Mouse (Mus musculus) lung, adult 2 months (tissue): ENCODE measurements around the gene Tpt1. TPM values are rescaled to one million over a fixed set of nuclear protein-coding genes. Genes with fewer than 3 reads are reported as not detected.

Experiments
- DNase-seq: peaks from one replicate; pipeline ENCODE4 v3.0.0; 2022
- H3K4me1 ChIP-seq: fragments of 200-500 bp; 2 replicates; pipeline ENCODE4 v1.6.1; 2011; ENCODE audit warnings: low read length; ENCODE audit not compliant: control insufficient read depth, insufficient read depth
- H3K4me3 ChIP-seq: fragments of 200-500 bp; replicated peaks from 2 replicates; pipeline ENCODE3; 2011; ENCODE audit warnings: low read depth, mild to moderate bottlenecking, control low read depth, low read length; ENCODE audit errors: extremely low read depth
- CTCF ChIP-seq: fragments of 200-500 bp; IDR thresholded peaks from 2 replicates; pipeline ENCODE4 v1.5.1; 2011; ENCODE audit warnings: mild to moderate bottlenecking, low read length, control low read depth; ENCODE audit not compliant: insufficient read depth
- POLR2A ChIP-seq: fragments of 200-500 bp; IDR thresholded peaks from 2 replicates; pipeline ENCODE4 v1.6.1; 2011; ENCODE audit warnings: low read depth, mild to moderate bottlenecking, control low read depth, low read length, borderline replicate concordance; ENCODE audit errors: extremely low read depth
- WGBS: fragments of 180-500 bp; shearing (Covaris S2); methylation state at CpG from one replicate; pipeline ENCODE4 v1.1.7; 2018; 5-methylcytosine and 5-hydroxymethylcytosine counted together
- polyA plus RNA-seq: library from polyadenylated mRNA; depleted of rRNA; stranded (reverse); fragments of >200 nt; gene quantifications from 2 replicates; pipeline ENCODE4 v1.2.3, GENCODE M21; 2012; rRNA removed

Gene Tpt1
- polyA plus RNA-seq, 1 experiment: 1,159 TPM

DNA sequence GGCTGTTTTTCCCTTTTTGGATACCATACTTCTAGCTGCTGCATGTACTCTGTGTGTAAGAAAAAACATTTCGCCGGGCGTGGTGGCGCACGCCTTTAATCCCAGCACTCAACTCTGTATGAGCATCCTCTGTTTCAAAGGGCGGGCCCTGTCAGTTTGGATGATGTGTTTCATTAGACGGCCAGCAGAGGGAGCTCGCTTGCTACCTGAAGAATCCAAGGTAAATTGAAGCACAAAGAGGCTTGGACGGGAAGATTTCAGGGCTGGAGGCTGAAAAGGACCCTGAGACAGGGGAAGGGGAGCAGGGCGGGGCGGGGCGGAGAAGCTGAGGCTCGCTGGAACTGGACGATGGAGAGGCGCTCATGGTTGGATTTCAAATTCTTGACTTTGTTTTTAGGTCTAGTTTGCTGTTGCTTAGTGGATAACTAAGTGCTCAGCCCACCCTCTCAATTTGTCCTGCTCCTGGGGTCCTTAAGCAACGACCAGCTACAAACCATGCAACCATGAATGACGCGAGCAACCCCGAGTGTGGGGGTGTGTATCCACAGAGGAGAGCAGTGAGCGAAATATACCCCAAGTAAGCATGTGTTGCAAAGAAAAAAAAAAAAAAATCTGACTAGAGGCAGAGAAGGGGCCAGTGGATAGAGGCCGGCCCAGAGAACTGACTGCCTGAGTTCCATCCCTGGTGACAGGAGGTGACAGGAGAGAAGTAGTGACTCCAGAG, 31.6 kb downstream of the Tpt1 start:
- Histone ChIP-seq H3K4me3 (no peak overlapping the region), H3K4me1 (no peaks in the 10 kb centered on the region)
- 12% methylated on average over 21 of the region's 21 CpGs for WGBS
- peak; percentile 61 for TF ChIP-seq CTCF
- TF ChIP-seq POLR2A: no peak
- peak; percentile 73 for DNase-seq

- WGBS: 68% methylated on average over 3 of the region's 3 CpGs
- no peak for DNase-seq
- no peak overlapping the region for H3K4me3 ChIP-seq
- no peaks in the 10 kb centered on the region for H3K4me1 ChIP-seq
- no peak for TF ChIP-seq CTCF
- TF ChIP-seq POLR2A: no peak
These were observed 32.4 kb downstream of the Tpt1 start for GRCm38 (mm10) chr14:75877297-75877696.

DNA sequence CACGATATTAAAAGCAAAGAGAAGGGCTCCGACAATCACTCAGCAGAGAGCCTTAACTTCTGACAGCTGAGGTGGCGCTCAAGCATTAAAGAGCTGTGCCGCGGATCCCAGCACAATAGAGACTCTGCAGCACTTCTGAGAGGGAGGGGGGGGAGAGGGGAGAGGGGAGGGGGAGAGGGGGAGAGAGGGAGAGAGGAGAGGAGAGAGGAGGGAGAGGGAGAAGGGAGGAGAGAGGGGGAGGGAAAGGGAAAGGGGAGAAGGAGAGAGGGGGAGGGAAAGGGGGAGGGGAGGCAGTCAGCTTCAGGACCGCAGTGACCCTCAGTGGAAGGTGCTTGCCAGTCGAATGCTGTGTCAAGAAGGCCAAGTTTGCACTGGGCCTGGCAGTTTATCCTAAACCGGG, 34.1 kb downstream of the Tpt1 start:
- 24% methylated on average over 8 of the region's 8 CpGs for WGBS
- H3K4me3 ChIP-seq: no peak overlapping the region
- no peak for TF ChIP-seq POLR2A
- no peak for TF ChIP-seq CTCF
- H3K4me1 ChIP-seq: no peaks in the 10 kb centered on the region
- DNase-seq: no peak

GRCm38 (mm10) chr14:75881856-75882255, 37.0 kb downstream of the Tpt1 start:
- TF ChIP-seq CTCF (no peak), POLR2A (no peak)
- DNase-seq: no peak
- no peak overlapping the region for H3K4me3 ChIP-seq
- no peaks in the 10 kb centered on the region for H3K4me1 ChIP-seq
- WGBS: 58% methylated on average over 4 of the region's 4 CpGs

GRCm38 (mm10) chr14:75883330-75883729, 38.4 kb downstream of the Tpt1 start:
- no peaks in the 10 kb centered on the region for H3K4me1 ChIP-seq
- no peak overlapping the region for H3K4me3 ChIP-seq
- DNase-seq: no peak
- WGBS: 65% methylated on average over 5 of the region's 5 CpGs
- TF ChIP-seq CTCF: no peak
- no peak for TF ChIP-seq POLR2A

DNA sequence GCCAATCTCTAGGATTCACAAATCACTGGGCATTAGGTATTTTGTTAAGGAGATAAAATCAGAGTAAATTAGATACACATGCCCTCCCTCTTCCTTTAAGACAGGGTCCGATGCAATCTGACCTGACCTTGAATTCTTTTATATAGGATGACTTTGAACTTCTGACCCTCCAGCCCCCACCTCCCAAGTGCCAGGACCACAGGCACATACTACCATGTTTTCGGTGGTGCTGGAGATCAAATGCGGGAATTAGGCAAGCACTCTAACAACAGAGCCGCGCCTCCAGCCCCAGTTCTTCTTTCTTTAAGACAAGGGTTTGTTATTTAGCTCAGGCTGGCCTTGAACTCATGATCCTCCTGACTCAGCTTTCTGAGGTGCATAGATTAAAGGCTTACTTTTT, 39.0 kb downstream of the Tpt1 start:
- no peaks in the 10 kb centered on the region for H3K4me1 ChIP-seq
- no peak overlapping the region for H3K4me3 ChIP-seq
- WGBS: 83% methylated on average over 5 of the region's 5 CpGs
- no peak for TF ChIP-seq POLR2A
- no peak for TF ChIP-seq CTCF
- DNase-seq: no peak

DNA sequence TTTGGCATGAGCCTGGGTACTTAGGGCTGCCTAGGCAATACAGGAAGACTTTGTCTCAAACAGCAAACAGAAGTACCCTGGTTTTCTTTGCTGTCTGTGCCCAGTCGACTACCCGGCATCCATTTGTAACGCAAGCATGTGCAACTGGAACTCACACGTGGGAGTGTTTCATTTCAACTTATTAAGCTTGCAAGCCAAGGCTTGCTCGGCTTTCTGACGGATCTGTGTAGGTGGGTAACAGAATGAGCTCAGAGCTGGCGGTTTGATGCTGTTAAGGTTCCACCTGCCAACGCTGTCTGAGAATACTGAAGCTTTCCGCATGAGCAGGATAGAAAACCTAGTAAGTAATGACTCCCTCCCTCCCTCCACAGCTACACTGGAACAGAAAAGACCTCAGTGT, 47.2 kb downstream of the Tpt1 start:
- Histone ChIP-seq H3K4me3 (no peak overlapping the region), H3K4me1 (no peaks in the 10 kb centered on the region)
- no peak for TF ChIP-seq CTCF
- TF ChIP-seq POLR2A: no peak
- no peak for DNase-seq
- 84% methylated on average over 9 of the region's 9 CpGs for WGBS

Other genes starting within 250 kb of the Tpt1 start
- not detected in 2 replicates for gene Erich6b, start 202.8 kb upstream of the Tpt1 start, polyA plus RNA-seq
- gene Cog3, start 90.6 kb upstream of the Tpt1 start, polyA plus RNA-seq: 8.5 and 11.0 TPM in 2 replicates
- gene Slc25a30, start 58.1 kb upstream of the Tpt1 start, polyA plus RNA-seq: 5.0 and 7.7 TPM in 2 replicates
- gene Kctd4, start 109.9 kb downstream of the Tpt1 start, polyA plus RNA-seq: 0.20 TPM in 1 of 2 replicates, not detected in the other
- gene Gtf2f2, start 165.8 kb downstream of the Tpt1 start, polyA plus RNA-seq: 1.6 and 2.3 TPM in 2 replicates